Mouse (Mus musculus) adrenal gland, postnatal 10 days (tissue): ENCODE data around the gene Grasp. TPM values are rescaled to one million over a fixed set of nuclear protein-coding genes. Genes with fewer than 3 reads are reported as not detected.
A peak's percentile ranks its signal among the peaks of the same experiment; 100 is the strongest.

Source experiments
- DNase-seq: peaks from one replicate; pipeline ENCODE4 v3.0.0; 2021; ENCODE audit warnings: mixed read lengths
- microRNA-seq: library from miRNA; unstranded; fragments of <30 nt; microRNA quantifications from one replicate; pipeline ENCODE4 v1.2.0, GENCODE M21; 2021
- total RNA-seq, 2 experiments: library from RNA; stranded (reverse); gene quantifications; 2 replicates each; pipeline ENCODE4 v1.2.3; 2021

Grasp gene
- total RNA-seq, 2 experiments from 2014 or later, result 16.4 to 24.0 TPM

GRCm38 (mm10) chr15:101274380-101274779 is 50.4 kb downstream of the Grasp start:
- DNase-seq, result no peak

GRCm38 (mm10) chr15:101277351-101277899 is 53.4 kb downstream of the Grasp start:
- DNase-seq, result peak; percentile 26

GRCm38 (mm10) chr15:101278589-101278988 is 54.6 kb downstream of the Grasp start:
- DNase-seq, result peak; percentile 53

DNA sequence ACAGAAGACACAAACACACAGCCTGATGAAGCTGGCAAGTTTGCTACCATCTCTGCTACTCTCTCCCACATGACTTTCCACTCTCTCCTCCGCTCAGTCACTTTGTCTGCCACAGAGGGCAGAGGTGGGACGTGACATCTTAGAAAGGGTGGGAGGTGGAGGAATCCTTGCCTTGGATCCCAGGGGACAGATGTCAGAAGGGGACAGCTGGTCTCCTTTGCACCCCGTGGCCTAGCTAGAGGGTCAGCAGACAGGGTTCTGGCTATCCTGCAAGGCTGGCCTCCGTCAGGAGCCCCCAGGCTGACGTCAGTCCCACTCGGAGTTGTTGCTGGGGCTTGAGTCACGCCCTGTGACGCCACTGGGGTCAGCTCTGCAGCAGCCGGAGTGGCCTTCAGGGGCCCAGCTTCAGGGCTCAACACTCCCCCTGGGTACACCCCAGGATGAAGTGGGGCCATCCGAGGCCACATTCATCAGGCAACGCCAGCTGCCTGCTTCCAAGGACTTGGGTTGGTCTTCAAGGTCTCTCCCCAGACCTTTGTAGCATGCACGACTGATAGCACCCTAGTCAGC is 55.5 kb downstream of the Grasp start:
- peak; percentile 89 for DNase-seq

Small RNA genes within 50 kb of the gene (microRNA-seq; reads per million reads assigned to microRNA genes)
- not detected for gene Mir6962

Other genes with a start within 250 kb of the Grasp start
- gene Gm47841, start 176.8 kb upstream of the Grasp start, total RNA-seq, result under 1 TPM in 1 of 2 experiments, not detected in 1; 0.33 TPM
- 10 to 100 TPM in 1 of 2 experiments, 1 to 10 TPM in 1; 8.4 to 11.0 TPM for gene Fignl2, start 145.6 kb upstream of the Grasp start, total RNA-seq
- gene Ankrd33, start 108.4 kb upstream of the Grasp start, total RNA-seq, result under 1 TPM; 0.24 to 0.33 TPM
- 10 to 100 TPM; 19.5 to 19.8 TPM for gene Acvrl1, start 95.7 kb upstream of the Grasp start, total RNA-seq
- 10 to 100 TPM; 10.8 to 13.4 TPM for gene Acvr1b, start 50.1 kb upstream of the Grasp start, total RNA-seq
- gene Nr4a1, start 30.1 kb downstream of the Grasp start, total RNA-seq, result 100 to 1,000 TPM in 1 of 2 experiments, 10 to 100 TPM in 1; 95.8 to 589 TPM
- 100 to 1,000 TPM in 1 of 2 experiments, 10 to 100 TPM in 1; 36.6 to 103 TPM for gene Atg101, start 60.1 kb downstream of the Grasp start, total RNA-seq
- gene 6030408B16Rik, start 69.0 kb downstream of the Grasp start, total RNA-seq, result 1 to 10 TPM; 1.0 to 2.4 TPM
- under 1 TPM; 0.75 to 0.76 TPM for gene Krt80, start 146.0 kb downstream of the Grasp start, total RNA-seq
- 1 to 10 TPM; 3.5 to 4.2 TPM for gene Krt7, start 186.9 kb downstream of the Grasp start, total RNA-seq
- gene Krt87, start 214.6 kb downstream of the Grasp start, total RNA-seq, result not detected
- gene Krt88, start 223.6 kb downstream of the Grasp start, total RNA-seq, result not detected
- not detected for gene Krt81, start 239.6 kb downstream of the Grasp start, total RNA-seq
- gene Krt86, start 249.3 kb downstream of the Grasp start, total RNA-seq, result not detected